Mouse (Mus musculus): ENCODE measurements around the gene Kars.

- TF ChIP-seq GATA1 (IDR thresholded peaks at IDR 0.05; ENCODE audit: borderline replicate concordance, low read length), result no peak
- TF ChIP-seq FLI1 (IDR thresholded peaks at IDR 0.05; ENCODE audit: low read length), result no peak
These were observed 63.2 kb downstream of the Kars start for GRCm38 (mm10) chr8:111947954-111948353.
